Mouse (Mus musculus): ENCODE measurements around the gene Epha1. TPM values are rescaled to one million over a fixed set of nuclear protein-coding genes. Genes with fewer than 3 reads are reported as not detected.

The Epha1 gene
- polyA plus RNA-seq, 1 experiment from 2014 or later: 0.14 TPM

DNA sequence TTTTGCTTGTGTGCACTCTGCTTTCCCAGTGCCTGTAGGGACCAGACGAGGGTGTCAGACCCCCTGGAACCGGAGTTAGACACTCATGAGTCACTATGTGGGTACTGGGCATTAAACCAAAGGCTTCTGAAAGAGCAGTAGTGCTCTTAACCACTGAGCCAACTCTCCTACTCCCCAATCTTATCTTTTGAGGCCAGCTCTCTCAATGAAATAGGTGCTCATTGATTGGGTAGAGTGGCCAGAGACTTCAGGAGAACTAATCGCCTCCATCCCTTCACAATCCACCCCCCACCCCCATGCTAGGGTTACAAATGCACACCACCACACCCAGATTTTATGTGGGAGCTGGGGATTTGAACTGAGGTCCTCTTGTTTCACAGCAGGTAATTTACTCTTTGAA, 44.3 kb downstream of the Epha1 start:
- Histone ChIP-seq H3K36me3 (ENCODE audit: control insufficient read depth, insufficient read depth, low read length) (no peaks in the 10 kb centered on the region), H3K4me1 (ENCODE audit: control insufficient read depth, insufficient read depth, low read length) (no peaks in the 10 kb centered on the region), H3K27me3 (ENCODE audit: control insufficient read depth, insufficient read depth, low read length) (no peaks in the 10 kb centered on the region), H3K27ac (replicated peaks; ENCODE audit: low read depth, low read length) (no peak overlapping the region), H3K9me3 (ENCODE audit: control insufficient read depth, low read length) (no peaks in the 10 kb centered on the region), H3K4me2 (ENCODE audit: low read length) (no peak overlapping the region), H3K9ac (replicated peaks; ENCODE audit: low read length) (no peak overlapping the region), H3K4me3 (replicated peaks; ENCODE audit: low read depth, low read length) (no peak overlapping the region)
- 85% methylated on average over 3 of the region's 3 CpGs for WGBS
- DNase-seq: no peak
- no peak for ATAC-seq (ENCODE audit: low FRiP score, low TSS enrichment)

DNA sequence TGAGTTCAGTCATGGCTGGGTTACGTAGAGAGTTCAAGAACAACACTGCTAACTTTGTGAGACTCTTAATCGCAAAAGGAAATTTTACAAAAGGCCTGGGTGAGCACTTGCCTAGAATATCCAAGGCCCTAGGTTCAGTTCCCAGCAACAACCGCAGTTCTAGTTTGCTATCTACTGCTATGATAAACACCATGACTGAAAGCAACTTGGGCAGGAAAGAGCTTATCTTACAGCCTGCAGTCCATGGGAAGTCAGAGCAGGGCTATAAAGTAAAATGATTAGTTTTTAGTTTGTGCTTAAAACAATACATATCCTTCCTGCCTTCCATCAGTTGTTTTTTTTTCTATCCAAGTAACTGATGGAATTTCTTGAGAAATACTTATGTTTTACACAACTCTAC, 46.6 kb downstream of the Epha1 start:
- WGBS: 92% methylated on average over 3 of the region's 3 CpGs
- DNase-seq: no peak
- Histone ChIP-seq H3K9me3 (ENCODE audit: control insufficient read depth, low read length) (no peaks in the 10 kb centered on the region), H3K4me1 (ENCODE audit: control insufficient read depth, insufficient read depth, low read length) (peaks cover 11% of the 10 kb centered on the region), H3K4me3 (replicated peaks; ENCODE audit: low read depth, low read length) (no peak overlapping the region), H3K9ac (replicated peaks; ENCODE audit: low read length) (no peak overlapping the region), H3K27ac (replicated peaks; ENCODE audit: low read depth, low read length) (no peak overlapping the region), H3K4me2 (ENCODE audit: low read length) (no peak overlapping the region), H3K36me3 (ENCODE audit: control insufficient read depth, insufficient read depth, low read length) (no peaks in the 10 kb centered on the region), H3K27me3 (ENCODE audit: control insufficient read depth, insufficient read depth, low read length) (no peaks in the 10 kb centered on the region)
- ATAC-seq (ENCODE audit: low FRiP score, low TSS enrichment): no peak

DNA sequence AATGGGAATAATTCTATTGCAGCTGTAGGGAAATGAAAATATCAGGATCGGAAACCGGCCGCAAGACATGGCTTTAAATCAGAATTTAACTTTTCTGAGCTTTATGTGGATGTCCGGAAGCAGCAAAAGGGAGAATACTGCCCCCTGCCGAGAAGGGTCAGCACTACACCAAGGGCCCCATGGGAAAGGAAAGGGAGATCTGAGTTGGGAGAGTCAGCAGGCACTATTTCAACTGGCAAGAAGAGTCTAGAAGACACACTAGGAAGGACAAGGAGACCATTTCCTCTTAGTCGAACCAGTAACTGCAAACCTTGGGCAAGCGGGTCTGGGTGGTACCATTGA, 47.8 kb downstream of the Epha1 start:
- ATAC-seq (ENCODE audit: low FRiP score, low TSS enrichment) (peak; percentile 1; the same call in 1 of the 2 replicates), DNase-seq (peak; percentile 87)
- under 1% methylated on average over 7 of the region's 7 CpGs for WGBS

DNA sequence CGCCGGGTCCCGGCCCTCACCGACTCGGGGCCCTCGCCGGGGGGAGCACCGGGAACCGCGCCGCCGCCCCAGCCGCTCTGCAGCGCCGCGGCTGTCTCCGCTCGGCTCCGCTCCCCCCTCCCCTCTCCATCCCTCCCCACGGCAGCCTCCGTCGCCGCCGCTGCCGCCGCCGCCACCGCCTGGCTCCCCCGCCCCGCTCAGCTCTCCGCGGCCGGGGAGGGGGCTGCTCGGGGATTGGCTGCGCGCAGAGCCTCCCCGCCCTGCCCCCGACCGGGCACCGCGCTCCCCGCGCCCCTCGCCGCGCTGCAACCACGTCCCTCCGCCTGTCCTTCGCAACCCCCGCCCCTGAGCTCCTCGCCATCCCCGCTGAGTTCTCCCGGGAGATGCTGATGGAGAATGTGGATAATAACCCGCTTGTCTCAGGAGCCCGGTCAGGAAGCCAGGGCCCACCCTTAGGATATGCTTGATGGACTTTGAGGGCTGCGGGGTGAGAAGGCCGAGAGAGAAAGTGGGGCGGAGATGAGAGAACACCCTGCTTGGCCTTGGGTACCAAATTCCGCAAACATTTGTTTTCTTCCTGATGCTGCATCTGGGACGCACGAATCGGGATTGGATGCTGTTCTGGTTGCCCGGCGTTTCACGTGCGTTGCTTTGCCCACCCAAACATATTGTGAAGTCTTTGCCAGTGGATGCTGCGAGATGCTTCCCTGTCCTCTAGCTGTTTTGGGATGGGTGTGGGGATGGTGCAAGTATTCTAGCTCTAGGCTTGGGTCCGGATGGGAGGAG, 48.4 kb downstream of the Epha1 start, which contains the start of gene Fam131b:
Gene Fam131b (minus strand): TSS at position 162 of the 786 bp plus-strand sequence.
- H3K36me3 ChIP-seq (ENCODE audit: control insufficient read depth, insufficient read depth, low read length): peaks cover 12% of the 10 kb centered on the region; the same call in 1 of the 2 replicates
- H3K9me3 ChIP-seq (ENCODE audit: control insufficient read depth, low read length): no peaks in the 10 kb centered on the region
- H3K9ac ChIP-seq (replicated peaks; ENCODE audit: low read length): peak within 1 kb of the TSS; percentile 92
- ATAC-seq (ENCODE audit: low FRiP score, low TSS enrichment): peak; percentile 87
- peak within 1 kb of the TSS; percentile 89 for H3K27ac ChIP-seq (replicated peaks; ENCODE audit: low read depth, low read length)
- H3K27me3 ChIP-seq (ENCODE audit: control insufficient read depth, insufficient read depth, low read length): no peaks in the 10 kb centered on the region
- peak; percentile 88 for DNase-seq
- WGBS: under 1% methylated on average over 42 of the region's 68 CpGs
- peak within 1 kb of the TSS; percentile 63 for H3K4me3 ChIP-seq (replicated peaks; ENCODE audit: low read depth, low read length)
- H3K4me1 ChIP-seq (ENCODE audit: control insufficient read depth, insufficient read depth, low read length): peaks cover 11% of the 10 kb centered on the region
- H3K4me2 ChIP-seq (ENCODE audit: low read length): peak within 1 kb of the TSS; percentile 89

More for the DNA sequence above, 47.8 kb downstream of the Epha1 start:
- Histone ChIP-seq H3K27me3 (ENCODE audit: control insufficient read depth, insufficient read depth, low read length) (no peaks in the 10 kb centered on the region), H3K4me2 (ENCODE audit: low read length) (peak overlapping the region; percentile 89), H3K36me3 (ENCODE audit: control insufficient read depth, insufficient read depth, low read length) (peaks cover 6% of the 10 kb centered on the region; the same call in 1 of the 2 replicates), H3K27ac (replicated peaks; ENCODE audit: low read depth, low read length) (peak overlapping the region; percentile 89), H3K4me3 (replicated peaks; ENCODE audit: low read depth, low read length) (peak overlapping the region; percentile 63), H3K4me1 (ENCODE audit: control insufficient read depth, insufficient read depth, low read length) (peaks cover 11% of the 10 kb centered on the region), H3K9me3 (ENCODE audit: control insufficient read depth, low read length) (no peaks in the 10 kb centered on the region), H3K9ac (replicated peaks; ENCODE audit: low read length) (peak overlapping the region; percentile 92)

DNA sequence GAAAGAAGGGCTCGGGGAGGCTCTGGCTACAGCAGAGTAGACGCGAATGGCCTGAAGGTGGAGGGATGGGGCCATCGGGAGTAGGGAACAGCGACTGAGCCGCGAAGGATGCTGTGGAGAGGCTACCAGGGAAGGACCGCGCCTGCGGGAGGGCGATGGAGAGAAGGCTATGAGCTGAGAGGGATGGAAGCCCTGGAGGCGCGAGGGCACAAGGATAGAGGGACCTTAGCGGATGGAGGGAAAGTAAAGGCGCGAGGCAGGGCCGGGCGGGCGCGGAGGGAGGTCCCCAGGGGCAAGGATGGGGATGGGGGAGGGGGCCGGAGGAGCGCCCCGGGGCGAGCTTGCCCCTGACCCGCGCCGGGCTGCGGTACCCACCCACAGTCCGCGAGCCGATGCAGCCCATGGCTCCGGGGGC, 49.0 kb downstream of the Epha1 start:
- under 1% methylated on average over 28 of the region's 32 CpGs for WGBS
- Histone ChIP-seq H3K4me3 (replicated peaks; ENCODE audit: low read depth, low read length) (peak overlapping the region; percentile 63), H3K27me3 (ENCODE audit: control insufficient read depth, insufficient read depth, low read length) (no peaks in the 10 kb centered on the region), H3K4me1 (ENCODE audit: control insufficient read depth, insufficient read depth, low read length) (peaks cover 11% of the 10 kb centered on the region), H3K27ac (replicated peaks; ENCODE audit: low read depth, low read length) (peak overlapping the region; percentile 89), H3K9me3 (ENCODE audit: control insufficient read depth, low read length) (no peaks in the 10 kb centered on the region), H3K36me3 (ENCODE audit: control insufficient read depth, insufficient read depth, low read length) (peaks cover 12% of the 10 kb centered on the region; the same call in 1 of the 2 replicates), H3K9ac (replicated peaks; ENCODE audit: low read length) (peak overlapping the region; percentile 92), H3K4me2 (ENCODE audit: low read length) (peak overlapping the region; percentile 89)
- ATAC-seq (ENCODE audit: low FRiP score, low TSS enrichment) (peak; percentile 77), DNase-seq (peak; percentile 71)

DNA sequence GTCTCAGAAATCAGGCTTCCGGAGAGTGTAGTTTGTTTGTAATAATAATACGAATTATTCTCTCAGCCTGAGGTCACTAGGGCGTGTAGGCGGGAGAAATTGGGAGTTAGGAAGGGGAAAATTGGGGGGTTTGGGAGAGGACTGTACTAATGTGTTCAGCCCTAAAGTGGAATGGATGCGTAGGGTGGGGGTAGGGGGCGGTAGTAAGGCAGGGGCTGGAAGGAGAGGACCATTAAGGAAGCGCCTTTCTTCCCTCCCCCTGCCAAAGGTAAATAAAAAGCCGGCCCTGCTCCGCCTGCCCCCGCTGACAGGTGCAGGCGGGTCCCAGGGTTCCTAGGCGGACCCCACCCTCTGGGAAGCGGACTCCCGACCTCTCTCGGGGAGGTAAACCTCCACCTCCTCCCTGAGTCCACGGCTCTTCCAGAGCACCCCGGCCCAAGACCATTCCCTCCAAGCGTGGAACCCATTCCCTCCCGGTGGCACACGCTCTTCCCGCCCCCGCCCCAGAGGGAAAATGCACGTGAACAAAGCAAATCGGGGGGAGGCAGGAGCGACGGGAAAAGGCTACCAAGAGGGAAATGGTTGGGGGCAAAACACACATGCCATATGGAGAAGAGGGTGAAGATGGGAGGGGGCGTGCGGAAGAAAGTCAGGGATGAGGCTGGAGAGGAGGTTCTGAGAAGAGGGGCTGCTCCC, 49.5 kb downstream of the Epha1 start:
- no peaks in the 10 kb centered on the region for H3K9me3 ChIP-seq (ENCODE audit: control insufficient read depth, low read length)
- no peaks in the 10 kb centered on the region for H3K27me3 ChIP-seq (ENCODE audit: control insufficient read depth, insufficient read depth, low read length)
- H3K36me3 ChIP-seq (ENCODE audit: control insufficient read depth, insufficient read depth, low read length): peaks cover 15% of the 10 kb centered on the region
- under 1% methylated on average over 28 of the region's 28 CpGs for WGBS
- peaks cover 11% of the 10 kb centered on the region for H3K4me1 ChIP-seq (ENCODE audit: control insufficient read depth, insufficient read depth, low read length)
- DNase-seq (no peak), ATAC-seq (ENCODE audit: low FRiP score, low TSS enrichment) (peak; percentile 38)
- peak overlapping the region; percentile 89 for H3K4me2 ChIP-seq (ENCODE audit: low read length)
- peak overlapping the region; percentile 63 for H3K4me3 ChIP-seq (replicated peaks; ENCODE audit: low read depth, low read length)
- H3K9ac ChIP-seq (replicated peaks; ENCODE audit: low read length): peak overlapping the region; percentile 92
- peak overlapping the region; percentile 89 for H3K27ac ChIP-seq (replicated peaks; ENCODE audit: low read depth, low read length)

DNA sequence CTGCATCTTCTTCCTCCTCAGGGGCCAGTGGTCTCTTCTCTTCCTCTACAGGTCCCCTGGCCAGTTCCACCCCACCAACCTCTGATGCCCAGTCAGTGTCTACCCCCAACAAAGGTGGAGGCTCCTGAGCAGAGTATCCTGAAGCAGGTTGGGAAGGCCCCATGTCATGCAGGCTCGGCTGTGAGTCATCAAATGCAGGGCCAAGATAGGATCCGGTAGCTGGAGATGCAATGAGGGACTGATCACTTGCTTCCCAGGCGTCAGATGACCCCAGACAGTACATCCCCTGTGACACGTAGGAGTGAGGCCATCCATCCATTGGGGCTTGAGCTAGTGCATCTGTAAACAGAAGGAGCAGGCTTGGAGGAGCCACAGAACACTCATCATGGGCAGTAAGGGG, 54.8 kb downstream of the Epha1 start:
- no peak overlapping the region for H3K9ac ChIP-seq (replicated peaks; ENCODE audit: low read length)
- DNase-seq (no peak), ATAC-seq (ENCODE audit: low FRiP score, low TSS enrichment) (no peak)
- no peaks in the 10 kb centered on the region for H3K27me3 ChIP-seq (ENCODE audit: control insufficient read depth, insufficient read depth, low read length)
- no peak overlapping the region for H3K27ac ChIP-seq (replicated peaks; ENCODE audit: low read depth, low read length)
- H3K4me3 ChIP-seq (replicated peaks; ENCODE audit: low read depth, low read length): no peak overlapping the region
- H3K4me1 ChIP-seq (ENCODE audit: control insufficient read depth, insufficient read depth, low read length): peaks cover 11% of the 10 kb centered on the region
- no peak overlapping the region for H3K4me2 ChIP-seq (ENCODE audit: low read length)
- WGBS: 85% methylated on average over 4 of the region's 4 CpGs
- no peaks in the 10 kb centered on the region for H3K9me3 ChIP-seq (ENCODE audit: control insufficient read depth, low read length)
- H3K36me3 ChIP-seq (ENCODE audit: control insufficient read depth, insufficient read depth, low read length): peaks cover 53% of the 10 kb centered on the region

DNA sequence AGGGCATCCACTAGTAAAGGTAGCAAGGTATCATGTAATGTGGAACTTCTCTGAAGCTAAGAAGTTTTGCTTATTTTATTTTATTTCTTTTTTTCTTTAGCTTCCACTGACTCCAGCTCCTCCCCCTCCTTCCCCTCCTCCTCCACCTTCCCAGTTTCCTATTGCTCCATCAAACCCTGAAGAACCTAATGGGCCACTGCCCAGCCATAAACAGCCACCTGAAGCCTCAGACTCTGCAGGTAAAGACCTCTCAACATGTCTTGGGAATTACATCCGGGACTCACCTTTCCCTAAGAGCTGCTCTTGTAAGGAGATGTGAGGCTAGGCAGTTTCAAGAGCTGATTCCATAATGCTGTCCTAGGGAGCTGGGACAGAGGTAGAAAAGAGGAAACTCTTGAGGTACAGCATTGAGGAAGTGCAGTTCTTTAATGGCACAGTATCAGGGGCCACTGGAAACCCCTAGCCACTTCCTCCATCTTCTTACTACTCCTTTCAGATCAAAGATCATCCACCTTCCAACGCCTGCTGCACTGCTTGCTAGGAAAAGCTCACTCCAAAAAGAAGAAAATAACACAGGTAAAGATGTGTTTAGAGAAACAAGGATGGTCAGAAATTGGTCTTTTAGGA, 62.5 kb downstream of the Epha1 start:
- ATAC-seq (ENCODE audit: low FRiP score, low TSS enrichment) (no peak), DNase-seq (no peak)
- Histone ChIP-seq H3K36me3 (ENCODE audit: control insufficient read depth, insufficient read depth, low read length) (peaks cover 72% of the 10 kb centered on the region), H3K9ac (replicated peaks; ENCODE audit: low read length) (no peak overlapping the region), H3K4me1 (ENCODE audit: control insufficient read depth, insufficient read depth, low read length) (no peaks in the 10 kb centered on the region), H3K9me3 (ENCODE audit: control insufficient read depth, low read length) (no peaks in the 10 kb centered on the region), H3K27me3 (ENCODE audit: control insufficient read depth, insufficient read depth, low read length) (no peaks in the 10 kb centered on the region), H3K4me2 (ENCODE audit: low read length) (no peak overlapping the region), H3K27ac (replicated peaks; ENCODE audit: low read depth, low read length) (no peak overlapping the region), H3K4me3 (replicated peaks; ENCODE audit: low read depth, low read length) (no peak overlapping the region)
- WGBS: 82% methylated on average over 2 of the region's 2 CpGs

Measured in midbrain, embryonic 14.5 days (tissue).